ENCODE assay signal across 8 mouse cellular contexts in genomic region chr15:79683707-79684465, GRCm38 (mm10). TPM values are rescaled to one million over a fixed set of nuclear protein-coding genes. Genes with fewer than 3 reads are reported as not detected.
DNase-seq lines count a peak whose midpoint lies in the region; ATAC-seq and TF ChIP-seq lines count a peak whose summit lies in the region.

No protein-coding gene starts in this region.

- TF ChIP-seq CTCF in left cerebral cortex, adult 2 months (IDR thresholded peaks at IDR 0.05) = no peak
- TF ChIP-seq CTCF in bone marrow, adult 2 months (IDR thresholded peaks at IDR 0.05; ENCODE audit: control insufficient read depth, insufficient read depth, low read length) = no peak
- TF ChIP-seq CTCF in thymus, adult 2 months (IDR thresholded peaks at IDR 0.05; ENCODE audit: borderline replicate concordance, control insufficient read depth, extremely low read depth, insufficient read depth, low read length, poor library complexity) = no peak
- no peak for TF ChIP-seq CTCF in kidney, adult 2 months (conservative IDR thresholded peaks at IDR 0.05; ENCODE audit: insufficient read depth, insufficient read length, low read depth, low read length)

- H3K9me3 ChIP-seq in hindbrain, embryonic 10.5 days = no peaks in the 10 kb centered on the region
- no peaks in the 10 kb centered on the region for H3K9me3 ChIP-seq in midbrain, embryonic 12.5 days

- ATAC-seq in midbrain, embryonic 12.5 days (ENCODE audit: low FRiP score, low read depth) = no peak

- peaks cover 14% of the 10 kb centered on the region for H3K36me3 ChIP-seq in hindbrain, embryonic 10.5 days
- no peaks in the 10 kb centered on the region for H3K36me3 ChIP-seq in midbrain, embryonic 12.5 days
- no peaks in the 10 kb centered on the region for H3K36me3 ChIP-seq in thymus, adult 2 months (ENCODE audit: control insufficient read depth, insufficient read depth, low read length)
- H3K36me3 ChIP-seq in kidney, adult 2 months (ENCODE audit: control insufficient read depth, insufficient read depth, low read length) = no peaks in the 10 kb centered on the region

- peak overlapping the region; percentile 88 for H3K4me3 ChIP-seq in left cerebral cortex, adult 2 months
- no peak overlapping the region for H3K4me3 ChIP-seq in bone marrow, adult 2 months (replicated peaks; ENCODE audit: control insufficient read depth, low read depth, low read length)
- H3K4me3 ChIP-seq in hindbrain, embryonic 10.5 days = peak overlapping the region; percentile 97; the same call in 1 of the 2 replicates
- H3K4me3 ChIP-seq in midbrain, embryonic 12.5 days = no peak overlapping the region
- no peak overlapping the region for H3K4me3 ChIP-seq in thymus, adult 2 months (ENCODE audit: control insufficient read depth, insufficient read depth, low read length)
- H3K4me3 ChIP-seq in kidney, adult 2 months (ENCODE audit: insufficient read depth, low read depth, low read length) = no peak overlapping the region

- 64% methylated on average over 19 of the region's 19 CpGs for WGBS in bone marrow, adult 2 months
- 80% methylated on average over 19 of the region's 19 CpGs for WGBS in hindbrain, embryonic 10.5 days
- 78% methylated on average over 19 of the region's 19 CpGs for WGBS in midbrain, embryonic 12.5 days
- 88% methylated on average over 19 of the region's 19 CpGs for WGBS in thymus, adult 2 months
- WGBS in kidney, adult 2 months = 55% methylated on average over 19 of the region's 19 CpGs

- no peaks in the 10 kb centered on the region; the same call in 1 of the 2 replicates for H3K4me1 ChIP-seq in bone marrow, adult 2 months (ENCODE audit: control insufficient read depth, insufficient read depth, low read length)
- H3K4me1 ChIP-seq in hindbrain, embryonic 10.5 days (replicated peaks) = peaks cover 64% of the 10 kb centered on the region
- H3K4me1 ChIP-seq in midbrain, embryonic 12.5 days = peaks cover 44% of the 10 kb centered on the region
- peaks cover 13% of the 10 kb centered on the region for H3K4me1 ChIP-seq in thymus, adult 2 months (replicated peaks; ENCODE audit: control insufficient read depth, insufficient read depth, low read length)
- peaks cover 33% of the 10 kb centered on the region for H3K4me1 ChIP-seq in kidney, adult 2 months (ENCODE audit: control insufficient read depth, insufficient read depth, low read length)

- no peak overlapping the region; the same call in 1 of the 2 replicates for H3K27ac ChIP-seq in left cerebral cortex, adult 2 months
- 0 out of 2 replicates have a peak overlapping the region, but pooled peaks have one; percentile 5 for H3K27ac ChIP-seq in bone marrow, adult 2 months (ENCODE audit: control insufficient read depth, insufficient read depth, low read depth, low read length, poor library complexity)
- H3K27ac ChIP-seq in hindbrain, embryonic 10.5 days = no peak overlapping the region
- H3K27ac ChIP-seq in midbrain, embryonic 12.5 days (replicated peaks) = no peak overlapping the region
- H3K27ac ChIP-seq in thymus, adult 2 months (ENCODE audit: control insufficient read depth, insufficient read depth, low read length) = no peak overlapping the region
- H3K27ac ChIP-seq in kidney, adult 2 months (ENCODE audit: insufficient read depth, low read depth, low read length) = no peak overlapping the region

- no peak for TF ChIP-seq POLR2A in bone marrow, adult 2 months (IDR thresholded peaks at IDR 0.05; ENCODE audit: borderline replicate concordance, control insufficient read depth, low read depth, low read length)
- no peak for TF ChIP-seq POLR2A in thymus, adult 2 months (IDR thresholded peaks at IDR 0.05; ENCODE audit: control insufficient read depth, extremely low read depth, insufficient read depth, low read length, poor library complexity)
- no peak for TF ChIP-seq POLR2A in kidney, adult 2 months (IDR thresholded peaks at IDR 0.05; ENCODE audit: low read depth, low read length)

- H3K27me3 ChIP-seq in hindbrain, embryonic 10.5 days (ENCODE audit: insufficient read depth, poor library complexity, severe bottlenecking) = no peaks in the 10 kb centered on the region
- H3K27me3 ChIP-seq in midbrain, embryonic 12.5 days = no peaks in the 10 kb centered on the region
- no peaks in the 10 kb centered on the region for H3K27me3 ChIP-seq in thymus, adult 2 months (ENCODE audit: control insufficient read depth, insufficient read depth, low read length)
- H3K27me3 ChIP-seq in kidney, adult 2 months (replicated peaks; ENCODE audit: control insufficient read depth, insufficient read depth, low read length) = no peaks in the 10 kb centered on the region

- peak overlapping the region; percentile 80 for H3K4me2 ChIP-seq in midbrain, embryonic 12.5 days (replicated peaks)

- H3K9ac ChIP-seq in midbrain, embryonic 12.5 days (replicated peaks) = peak overlapping the region; percentile 84; the same call in 1 of the 2 replicates

- no peak for DNase-seq in left cerebral cortex, adult 2 months (ENCODE audit: extremely low spot score in 1 of 2, low spot score in 2 of 2)
- DNase-seq in left cerebral cortex, postnatal 14 days (ENCODE audit: low spot score in 2 of 2) = no peak
- no peak for DNase-seq in hindbrain, embryonic 10.5 days (ENCODE audit: low spot score)
- DNase-seq in thymus, adult 2 months = no peak
- DNase-seq in cerebellum, adult 9-10 months = no peak
- no peak for DNase-seq in kidney, adult 2 months

- intact Hi-C loops in left cerebral cortex, adult 2 months (cut with DNase I) = no loop called here
- intact Hi-C loops in left cerebral cortex, postnatal 14 days (cut with DNase I) = no loop called here

RNA-seq across cellular contexts. Expression of gene Josd1, which starts 3.8 kb away (rescaled TPM):
- total RNA-seq in left cerebral cortex, adult 2 months (2021) = 10 to 100 TPM; 64.3 to 68.0 TPM
- total RNA-seq in left cerebral cortex, postnatal 14 days (2021) = 10 to 100 TPM; 56.1 to 66.2 TPM
- 15.3 and 20.4 TPM in 2 replicates for polyA plus RNA-seq in bone marrow, adult 2 months (2011; ENCODE audit: insufficient read depth, insufficient read length, low replicate concordance, missing spikeins)
- polyA plus RNA-seq in hindbrain, embryonic 10.5 days (2016; fragmentation: Nextera tagmentation; extraction: Ambion mirVana) = 18.6 and 20.7 TPM in 2 replicates
- polyA plus RNA-seq in midbrain, embryonic 12.5 days (2016; fragmentation: Nextera tagmentation; extraction: Ambion mirVana) = 24.8 and 27.5 TPM in 2 replicates
- 23.8 and 30.5 TPM in 2 replicates for polyA plus RNA-seq in thymus, adult 2 months (2012; rRNA removed)
- 19.5 and 19.9 TPM in 2 replicates for polyA plus RNA-seq in kidney, adult 2 months (2012; rRNA removed)

RNA-seq across cellular contexts. Expression of gene Gtpbp1, which starts 6.8 kb away (rescaled TPM):
- 10 to 100 TPM; 54.2 to 58.0 TPM for total RNA-seq in left cerebral cortex, adult 2 months (2021)
- 10 to 100 TPM; 44.1 to 44.7 TPM for total RNA-seq in left cerebral cortex, postnatal 14 days (2021)
- polyA plus RNA-seq in bone marrow, adult 2 months (2011; ENCODE audit: insufficient read depth, insufficient read length, low replicate concordance, missing spikeins) = 46.1 and 53.9 TPM in 2 replicates
- polyA plus RNA-seq in hindbrain, embryonic 10.5 days (2016; fragmentation: Nextera tagmentation; extraction: Ambion mirVana) = 44.7 and 44.8 TPM in 2 replicates
- polyA plus RNA-seq in midbrain, embryonic 12.5 days (2016; fragmentation: Nextera tagmentation; extraction: Ambion mirVana) = 44.8 and 51.0 TPM in 2 replicates
- polyA plus RNA-seq in thymus, adult 2 months (2012; rRNA removed) = 91.3 and 114 TPM in 2 replicates
- polyA plus RNA-seq in kidney, adult 2 months (2012; rRNA removed) = 29.9 and 35.3 TPM in 2 replicates

RNA-seq across cellular contexts. Expression of gene Tomm22, which starts 13.2 kb away (rescaled TPM):
- 10 to 100 TPM; 81.8 to 96.6 TPM for total RNA-seq in left cerebral cortex, adult 2 months (2021)
- total RNA-seq in left cerebral cortex, postnatal 14 days (2021) = 10 to 100 TPM; 97.8 to 99.7 TPM
- 96.4 and 126 TPM in 2 replicates for polyA plus RNA-seq in bone marrow, adult 2 months (2011; ENCODE audit: insufficient read depth, insufficient read length, low replicate concordance, missing spikeins)
- polyA plus RNA-seq in hindbrain, embryonic 10.5 days (2016; fragmentation: Nextera tagmentation; extraction: Ambion mirVana) = 280 and 301 TPM in 2 replicates
- polyA plus RNA-seq in midbrain, embryonic 12.5 days (2016; fragmentation: Nextera tagmentation; extraction: Ambion mirVana) = 252 and 269 TPM in 2 replicates
- polyA plus RNA-seq in thymus, adult 2 months (2012; rRNA removed) = 51.7 and 65.2 TPM in 2 replicates
- 38.2 and 52.5 TPM in 2 replicates for polyA plus RNA-seq in kidney, adult 2 months (2012; rRNA removed)

RNA-seq across cellular contexts. Expression of gene Cby1, which starts 24.9 kb away (rescaled TPM):
- 10 to 100 TPM; 42.6 to 49.4 TPM for total RNA-seq in left cerebral cortex, adult 2 months (2021)
- total RNA-seq in left cerebral cortex, postnatal 14 days (2021) = 10 to 100 TPM; 65.3 to 69.2 TPM
- 7.4 and 13.3 TPM in 2 replicates for polyA plus RNA-seq in bone marrow, adult 2 months (2011; ENCODE audit: insufficient read depth, insufficient read length, low replicate concordance, missing spikeins)
- polyA plus RNA-seq in hindbrain, embryonic 10.5 days (2016; fragmentation: Nextera tagmentation; extraction: Ambion mirVana) = 71.0 and 91.5 TPM in 2 replicates
- 79.7 and 82.0 TPM in 2 replicates for polyA plus RNA-seq in midbrain, embryonic 12.5 days (2016; fragmentation: Nextera tagmentation; extraction: Ambion mirVana)
- polyA plus RNA-seq in thymus, adult 2 months (2012; rRNA removed) = 16.0 and 17.9 TPM in 2 replicates
- polyA plus RNA-seq in kidney, adult 2 months (2012; rRNA removed) = 12.0 and 15.1 TPM in 2 replicates

RNA-seq across cellular contexts. Expression of gene Fam227a, which starts 25.1 kb away (rescaled TPM):
- total RNA-seq in left cerebral cortex, adult 2 months (2021) = 10 to 100 TPM; 12.9 to 13.6 TPM
- total RNA-seq in left cerebral cortex, postnatal 14 days (2021) = 10 to 100 TPM in 1 of 2 experiments, 1 to 10 TPM in 1; 7.0 to 12.4 TPM
- 2.7 and 8.5 TPM in 2 replicates for polyA plus RNA-seq in bone marrow, adult 2 months (2011; ENCODE audit: insufficient read depth, insufficient read length, low replicate concordance, missing spikeins)
- polyA plus RNA-seq in hindbrain, embryonic 10.5 days (2016; fragmentation: Nextera tagmentation; extraction: Ambion mirVana) = 2.2 and 2.4 TPM in 2 replicates
- polyA plus RNA-seq in midbrain, embryonic 12.5 days (2016; fragmentation: Nextera tagmentation; extraction: Ambion mirVana) = 4.6 and 5.4 TPM in 2 replicates
- polyA plus RNA-seq in thymus, adult 2 months (2012; rRNA removed) = 1.0 and 1.2 TPM in 2 replicates
- 1.3 and 1.5 TPM in 2 replicates for polyA plus RNA-seq in kidney, adult 2 months (2012; rRNA removed)

Comparison
In these comparisons a context has a peak if more than half of its experiments do, and no peak if none do; other contexts are left out.
1. H3K4me3 ChIP-seq: peak in left cerebral cortex, adult 2 months (single experiment) and hindbrain, embryonic 10.5 days (single experiment); none in bone marrow, adult 2 months (single experiment), midbrain, embryonic 12.5 days (single experiment), thymus, adult 2 months (single experiment) and kidney, adult 2 months (single experiment).